12 mouse cellular contexts compared by ENCODE assay signal in genomic region chr6:71162269-71162668, GRCm38 (mm10). TPM values are rescaled to one million over a fixed set of nuclear protein-coding genes. Genes with fewer than 3 reads are reported as not detected.
DNase-seq lines count a peak whose midpoint lies in the region; ATAC-seq and TF ChIP-seq lines count a peak whose summit lies in the region.
"Had no signal": no experiment of that assay in that cellular context is flagged by ENCODE, and none has a peak within 500 bp of the region (broad histone marks: within the 10 kb centered on the region; RNA-seq: fewer than 3 reads in every experiment).

No protein-coding gene starts in this region.

- H3K27me3 ChIP-seq in heart, embryonic 15.5 days = no peaks in the 10 kb centered on the region
- H3K27me3 ChIP-seq in lung, embryonic 14.5 days (ENCODE audit: insufficient read depth, low read length) = no peaks in the 10 kb centered on the region
- H3K27me3 ChIP-seq in stomach, postnatal 0 days (ENCODE audit: control insufficient read depth, insufficient read depth, low read length) = no peaks in the 10 kb centered on the region

- TF ChIP-seq EP300 in stomach, postnatal 0 days (optimal IDR thresholded peaks at IDR 0.05) = no peak

- TF ChIP-seq CTCF in lung, embryonic 14.5 days (IDR thresholded peaks at IDR 0.05; ENCODE audit: low read depth) = peak; percentile 30
- TF ChIP-seq CTCF in stomach, postnatal 0 days (IDR thresholded peaks at IDR 0.05; ENCODE audit: low read depth) = peak; percentile 66

- H3K9me3 ChIP-seq in heart, embryonic 15.5 days (replicated peaks) = no peaks in the 10 kb centered on the region
- no peaks in the 10 kb centered on the region for H3K9me3 ChIP-seq in lung, embryonic 14.5 days (ENCODE audit: low read depth, low read length)
- no peaks in the 10 kb centered on the region for H3K9me3 ChIP-seq in stomach, postnatal 0 days (ENCODE audit: control insufficient read depth, low read length)
- H3K9me3 ChIP-seq: G1E; midbrain, embryonic 10.5 days had no signal

- no peaks in the 10 kb centered on the region for H3K36me3 ChIP-seq in heart, embryonic 15.5 days
- H3K36me3 ChIP-seq in lung, embryonic 14.5 days (ENCODE audit: insufficient read depth) = no peaks in the 10 kb centered on the region
- no peaks in the 10 kb centered on the region for H3K36me3 ChIP-seq in stomach, postnatal 0 days (ENCODE audit: control insufficient read depth, insufficient read depth, low read length)
- H3K36me3 ChIP-seq: G1E; midbrain, embryonic 10.5 days had no signal

- 0 out of 2 replicates have a peak, but pooled peaks have one; percentile 62 for ATAC-seq in heart, embryonic 15.5 days (replicated peaks; ENCODE audit: insufficient number of reproducible peaks, insufficient read depth, low FRiP score, low read depth)
- no peak for ATAC-seq in lung, embryonic 14.5 days (ENCODE audit: insufficient read depth)
- ATAC-seq in stomach, postnatal 0 days (ENCODE audit: low FRiP score, low TSS enrichment) = peak; percentile 68
- no peak for ATAC-seq in megakaryocyte, adult 5-6 weeks (ENCODE audit: poor library complexity, severe bottlenecking)
- no peak for ATAC-seq in megakaryocyte-erythroid progenitor cell, adult 5-6 weeks (replicated peaks; ENCODE audit: low FRiP score, low TSS enrichment, poor library complexity, severe bottlenecking)
- ATAC-seq: forebrain, embryonic 14.5 days had no signal

- H3K27ac ChIP-seq in heart, embryonic 15.5 days = no peak overlapping the region
- no peak overlapping the region for H3K27ac ChIP-seq in lung, embryonic 14.5 days (ENCODE audit: low read depth)
- H3K27ac ChIP-seq in stomach, postnatal 0 days (replicated peaks) = no peak overlapping the region
- H3K27ac ChIP-seq: midbrain, embryonic 10.5 days had no signal

- no peak overlapping the region for H3K9ac ChIP-seq in heart, embryonic 15.5 days
- H3K9ac ChIP-seq in lung, embryonic 14.5 days = no peak overlapping the region
- H3K9ac ChIP-seq in stomach, postnatal 0 days (ENCODE audit: low read length) = no peak overlapping the region

- H3K4me3 ChIP-seq in heart, embryonic 15.5 days = no peak overlapping the region
- H3K4me3 ChIP-seq in lung, embryonic 14.5 days (ENCODE audit: low read depth, low read length) = no peak overlapping the region
- H3K4me3 ChIP-seq in stomach, postnatal 0 days (ENCODE audit: low read depth, low read length) = no peak overlapping the region
- H3K4me3 ChIP-seq: midbrain, embryonic 10.5 days had no signal

- H3K4me2 ChIP-seq in heart, embryonic 15.5 days = no peak overlapping the region
- H3K4me2 ChIP-seq in lung, embryonic 14.5 days = no peak overlapping the region
- H3K4me2 ChIP-seq in stomach, postnatal 0 days (replicated peaks; ENCODE audit: low read depth) = no peak overlapping the region

- H3K4me1 ChIP-seq in heart, embryonic 15.5 days (replicated peaks) = 0 out of 2 replicates have a peak, but pooled peaks cover 2% of the 10 kb centered on the region
- H3K4me1 ChIP-seq in lung, embryonic 14.5 days (ENCODE audit: insufficient read depth) = no peaks in the 10 kb centered on the region
- no peaks in the 10 kb centered on the region for H3K4me1 ChIP-seq in stomach, postnatal 0 days (replicated peaks; ENCODE audit: control insufficient read depth, insufficient read depth)

- WGBS in heart, embryonic 15.5 days = 50% methylated on average over 4 of the region's 4 CpGs
- 45% methylated on average over 4 of the region's 4 CpGs for WGBS in lung, embryonic 14.5 days
- 54% methylated on average over 4 of the region's 4 CpGs for WGBS in stomach, postnatal 0 days

- DNase-seq in heart, adult 11 months = no peak
- DNase-seq in lung, embryonic 14.5 days = no peak
- no peak for DNase-seq in lung, postnatal 25 days (ENCODE audit: low spot score)
- peak; percentile 24 for DNase-seq in R1 (ENCODE audit: low read depth, low spot score)
- peak; percentile 35 for DNase-seq in stomach, postnatal 0 days (ENCODE audit: low spot score)

RNA-seq across cellular contexts. Expression of gene Thnsl2, which starts 18.0 kb away (rescaled TPM):
- polyA plus RNA-seq in heart, embryonic 15.5 days (2015; fragmentation: Nextera tagmentation; extraction: Ambion mirVana) = 4.2 and 6.9 TPM in 2 replicates
- 6.9 and 7.5 TPM in 2 replicates for polyA plus RNA-seq in lung, embryonic 14.5 days (2014; fragmentation: Nextera tagmentation; extraction: Ambion mirVana)
- 10.0 TPM in 2 replicates for polyA plus RNA-seq in stomach, postnatal 0 days (2015; fragmentation: Nextera tagmentation; extraction: Ambion mirVana)
- total RNA-seq in megakaryocyte, adult 5-6 weeks (2015) = 0.68 TPM in 1 of 2 replicates, not detected in the other
- total RNA-seq in megakaryocyte, adult 5-6 weeks (2017) = 0.08 TPM in 1 of 2 replicates, not detected in the other
- total RNA-seq in megakaryocyte-erythroid progenitor cell, adult 5-6 weeks (2014; fragmentation: Nextera tagmentation) = 0.22 TPM in 1 of 2 replicates, not detected in the other
- not detected in 2 replicates for total RNA-seq in megakaryocyte-erythroid progenitor cell, adult 5-6 weeks (2017)
- total RNA-seq: G1E had no signal
- polyA plus RNA-seq: G1E had no signal

RNA-seq across cellular contexts. Expression of gene Fabp1, which starts 37.4 kb away (rescaled TPM):
- 0.42 and 2.9 TPM in 2 replicates for polyA plus RNA-seq in heart, embryonic 15.5 days (2015; fragmentation: Nextera tagmentation; extraction: Ambion mirVana)
- polyA plus RNA-seq in lung, embryonic 14.5 days (2014; fragmentation: Nextera tagmentation; extraction: Ambion mirVana) = not detected in 2 replicates
- polyA plus RNA-seq in stomach, postnatal 0 days (2015; fragmentation: Nextera tagmentation; extraction: Ambion mirVana) = 208 and 210 TPM in 2 replicates
- not detected in 2 replicates for total RNA-seq in megakaryocyte, adult 5-6 weeks (2015)
- not detected in 2 replicates for total RNA-seq in megakaryocyte, adult 5-6 weeks (2017)
- not detected in 2 replicates for total RNA-seq in megakaryocyte-erythroid progenitor cell, adult 5-6 weeks (2014; fragmentation: Nextera tagmentation)
- not detected in 2 replicates for total RNA-seq in megakaryocyte-erythroid progenitor cell, adult 5-6 weeks (2017)
- total RNA-seq: G1E; left cerebral cortex, postnatal 25 days had no signal
- polyA plus RNA-seq: forebrain, embryonic 14.5 days; G1E; midbrain, embryonic 10.5 days had no signal

Comparison
In these comparisons a context has a peak if more than half of its experiments do, and no peak if none do; other contexts are left out.
1. ATAC-seq: peak in heart, embryonic 15.5 days (single experiment) and stomach, postnatal 0 days (single experiment); none in lung, embryonic 14.5 days (single experiment), megakaryocyte, adult 5-6 weeks (single experiment) and megakaryocyte-erythroid progenitor cell, adult 5-6 weeks (single experiment).
2. DNase-seq: peak in R1 (single experiment) and stomach, postnatal 0 days (single experiment); none in heart, adult 11 months (single experiment), lung, embryonic 14.5 days (single experiment) and lung, postnatal 25 days (single experiment).
3. RNA of gene Fabp1, which starts 37.4 kb away (polyA plus RNA-seq): 208 to 210 TPM in stomach, postnatal 0 days; 0.42 to 2.9 TPM in heart, embryonic 15.5 days and not detected in lung, embryonic 14.5 days; every median in the first group is over 10 times any median in the second.